Mouse (Mus musculus): ENCODE data around the gene Pld4. TPM values are rescaled to one million over a fixed set of nuclear protein-coding genes. Genes with fewer than 3 reads are reported as not detected.

Pld4 gene
- polyA plus RNA-seq, 1 experiment from 2014 or later: 3.5 TPM

GRCm38 (mm10) chr12:112743168-112743975 is 17.1 kb upstream of the Pld4 start:
- DNase-seq (ENCODE audit: low spot score): peak; percentile 77
- Histone ChIP-seq H3K4me1 (peaks cover 32% of the 10 kb centered on the region), H3K27me3 (ENCODE audit: low read depth, poor library complexity, severe bottlenecking) (no peaks in the 10 kb centered on the region), H3K4me3 (no peak overlapping the region), H3K27ac (peak overlapping the region; percentile 46), H3K36me3 (peaks cover 40% of the 10 kb centered on the region), H3K9me3 (replicated peaks) (no peaks in the 10 kb centered on the region)
- WGBS: 58% methylated on average over 25 of the region's 25 CpGs

- peaks cover 31% of the 10 kb centered on the region for H3K36me3 ChIP-seq
- H3K4me3 ChIP-seq: no peak overlapping the region
- DNase-seq (ENCODE audit: low spot score): no peak
- H3K27me3 ChIP-seq (ENCODE audit: low read depth, poor library complexity, severe bottlenecking): no peaks in the 10 kb centered on the region
- H3K27ac ChIP-seq: 0 out of 2 replicates have a peak overlapping the region, but pooled peaks have one; percentile 21
- no peaks in the 10 kb centered on the region for H3K9me3 ChIP-seq (replicated peaks)
- 70% methylated on average over 11 of the region's 11 CpGs for WGBS
- H3K4me1 ChIP-seq: peaks cover 35% of the 10 kb centered on the region
These were observed 16.2 kb upstream of the Pld4 start for GRCm38 (mm10) chr12:112744211-112744610.

GRCm38 (mm10) chr12:112744891-112745580 is 15.4 kb upstream of the Pld4 start:
- Histone ChIP-seq H3K27me3 (ENCODE audit: low read depth, poor library complexity, severe bottlenecking) (no peaks in the 10 kb centered on the region), H3K4me3 (no peak overlapping the region), H3K27ac (no peak overlapping the region), H3K36me3 (peaks cover 24% of the 10 kb centered on the region), H3K9me3 (replicated peaks) (no peaks in the 10 kb centered on the region), H3K4me1 (peaks cover 35% of the 10 kb centered on the region)
- DNase-seq (ENCODE audit: low spot score): no peak
- 95% methylated on average over 10 of the region's 10 CpGs for WGBS

GRCm38 (mm10) chr12:112745716-112746115 is 14.7 kb upstream of the Pld4 start:
- Histone ChIP-seq H3K4me1 (peaks cover 34% of the 10 kb centered on the region), H3K36me3 (peaks cover 20% of the 10 kb centered on the region), H3K27me3 (ENCODE audit: low read depth, poor library complexity, severe bottlenecking) (no peaks in the 10 kb centered on the region), H3K4me3 (no peak overlapping the region), H3K9me3 (replicated peaks) (no peaks in the 10 kb centered on the region), H3K27ac (no peak overlapping the region)
- 86% methylated on average over 10 of the region's 10 CpGs for WGBS
- DNase-seq (ENCODE audit: low spot score): no peak

- Histone ChIP-seq H3K27me3 (ENCODE audit: low read depth, poor library complexity, severe bottlenecking) (no peaks in the 10 kb centered on the region), H3K9me3 (replicated peaks) (no peaks in the 10 kb centered on the region), H3K4me3 (no peak overlapping the region), H3K27ac (no peak overlapping the region), H3K4me1 (peaks cover 32% of the 10 kb centered on the region), H3K36me3 (peaks cover 19% of the 10 kb centered on the region)
- no peak for DNase-seq (ENCODE audit: low spot score)
- WGBS: 76% methylated on average over 4 of the region's 4 CpGs
These were observed 14.0 kb upstream of the Pld4 start for GRCm38 (mm10) chr12:112746461-112746807.

- Histone ChIP-seq H3K4me3 (peak overlapping the region; percentile 19; the same call in 1 of the 2 replicates), H3K36me3 (peaks cover 19% of the 10 kb centered on the region), H3K27me3 (ENCODE audit: low read depth, poor library complexity, severe bottlenecking) (no peaks in the 10 kb centered on the region), H3K27ac (peak overlapping the region; percentile 80), H3K4me1 (peaks cover 32% of the 10 kb centered on the region), H3K9me3 (replicated peaks) (no peaks in the 10 kb centered on the region)
- DNase-seq (ENCODE audit: low spot score): peak; percentile 53
- WGBS: 23% methylated on average over 10 of the region's 10 CpGs
These were observed 13.4 kb upstream of the Pld4 start for GRCm38 (mm10) chr12:112746808-112747605.

- H3K4me3 ChIP-seq: no peak overlapping the region
These were observed 12.9 kb upstream of the Pld4 start for GRCm38 (mm10) chr12:112747606-112747970.

GRCm38 (mm10) chr12:112750976-112751375 is 9.5 kb upstream of the Pld4 start:
- Histone ChIP-seq H3K4me3 (no peak overlapping the region), H3K27ac (no peak overlapping the region), H3K4me1 (peaks cover 17% of the 10 kb centered on the region), H3K36me3 (no peaks in the 10 kb centered on the region), H3K9me3 (replicated peaks) (no peaks in the 10 kb centered on the region), H3K27me3 (ENCODE audit: low read depth, poor library complexity, severe bottlenecking) (no peaks in the 10 kb centered on the region)
- DNase-seq (ENCODE audit: low spot score): no peak
- 90% methylated on average over 12 of the region's 12 CpGs for WGBS

More at GRCm38 (mm10) chr12:112747606-112747970, 12.9 kb upstream of the Pld4 start:
- Histone ChIP-seq H3K27ac (0 out of 2 replicates have a peak overlapping the region, but pooled peaks have one; percentile 80), H3K36me3 (peaks cover 19% of the 10 kb centered on the region), H3K4me1 (peaks cover 30% of the 10 kb centered on the region), H3K9me3 (replicated peaks) (no peaks in the 10 kb centered on the region), H3K27me3 (ENCODE audit: low read depth, poor library complexity, severe bottlenecking) (no peaks in the 10 kb centered on the region)
- WGBS: 79% methylated on average over 8 of the region's 8 CpGs
- no peak for DNase-seq (ENCODE audit: low spot score)

- H3K4me3 ChIP-seq: no peak overlapping the region
- WGBS: 76% methylated on average over 2 of the region's 2 CpGs
- H3K4me1 ChIP-seq: peaks cover 7% of the 10 kb centered on the region
- DNase-seq (ENCODE audit: low spot score): no peak
- H3K27ac ChIP-seq: no peak overlapping the region
- H3K36me3 ChIP-seq: no peaks in the 10 kb centered on the region
- no peaks in the 10 kb centered on the region for H3K9me3 ChIP-seq (replicated peaks)
- H3K27me3 ChIP-seq (ENCODE audit: low read depth, poor library complexity, severe bottlenecking): no peaks in the 10 kb centered on the region
These were observed 8.1 kb upstream of the Pld4 start for GRCm38 (mm10) chr12:112752399-112752798.

GRCm38 (mm10) chr12:112755900-112756299 is 4.6 kb upstream of the Pld4 start:
- Histone ChIP-seq H3K4me1 (peaks cover 5% of the 10 kb centered on the region; the same call in 1 of the 2 replicates), H3K27me3 (ENCODE audit: low read depth, poor library complexity, severe bottlenecking) (no peaks in the 10 kb centered on the region), H3K27ac (no peak overlapping the region), H3K36me3 (no peaks in the 10 kb centered on the region), H3K4me3 (no peak overlapping the region), H3K9me3 (replicated peaks) (no peaks in the 10 kb centered on the region)
- WGBS: 78% methylated on average over 4 of the region's 4 CpGs
- no peak for DNase-seq (ENCODE audit: low spot score)

GRCm38 (mm10) chr12:112757896-112758295 is 2.6 kb upstream of the Pld4 start:
- no peak for DNase-seq (ENCODE audit: low spot score)
- Histone ChIP-seq H3K36me3 (no peaks in the 10 kb centered on the region), H3K4me3 (no peak overlapping the region), H3K9me3 (replicated peaks) (no peaks in the 10 kb centered on the region), H3K4me1 (peaks cover 5% of the 10 kb centered on the region; the same call in 1 of the 2 replicates), H3K27ac (no peak overlapping the region), H3K27me3 (ENCODE audit: low read depth, poor library complexity, severe bottlenecking) (no peaks in the 10 kb centered on the region)
- WGBS: 89% methylated on average over 5 of the region's 5 CpGs

GRCm38 (mm10) chr12:112759471-112759870 is 984 bp upstream of the Pld4 start:
- WGBS: 81% methylated on average over 3 of the region's 3 CpGs
- H3K4me1 ChIP-seq: peaks cover 5% of the 10 kb centered on the region; the same call in 1 of the 2 replicates
- no peaks in the 10 kb centered on the region for H3K9me3 ChIP-seq (replicated peaks)
- no peaks in the 10 kb centered on the region for H3K27me3 ChIP-seq (ENCODE audit: low read depth, poor library complexity, severe bottlenecking)
- DNase-seq (ENCODE audit: low spot score): no peak
- no peak overlapping the region for H3K27ac ChIP-seq
- H3K4me3 ChIP-seq: no peak overlapping the region
- no peaks in the 10 kb centered on the region for H3K36me3 ChIP-seq

Measured in limb, embryonic 10.5 days (tissue).